Mouse (Mus musculus): ENCODE data around the gene Tmem30c. TPM values are rescaled to one million over a fixed set of nuclear protein-coding genes. Genes with fewer than 3 reads are reported as not detected.

Tmem30c gene
- polyA plus RNA-seq, 1 experiment from 2014 or later = 0.14 TPM

DNA sequence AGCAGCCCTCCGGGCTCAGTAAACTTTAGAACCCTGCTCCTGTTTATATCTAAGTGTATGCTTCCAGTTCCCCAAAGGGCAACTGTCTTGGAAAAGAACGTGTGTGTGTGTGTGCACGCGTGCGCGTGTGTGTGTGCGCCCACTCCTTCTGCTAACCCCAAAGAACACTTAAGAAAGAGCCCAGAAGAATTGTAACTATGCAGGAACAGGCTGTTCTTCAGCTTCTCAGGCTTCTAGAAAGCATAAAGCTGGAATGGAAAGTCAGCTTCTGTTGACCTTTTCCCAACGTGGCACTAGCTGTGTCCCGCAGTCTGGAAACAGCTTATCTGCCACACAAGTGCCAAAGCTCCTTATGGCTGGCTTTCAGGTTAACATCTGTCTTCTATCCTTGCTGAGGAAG lies 22.4 kb upstream of the Tmem30c start:
- WGBS = 95% methylated on average over 9 of the region's 9 CpGs

DNA sequence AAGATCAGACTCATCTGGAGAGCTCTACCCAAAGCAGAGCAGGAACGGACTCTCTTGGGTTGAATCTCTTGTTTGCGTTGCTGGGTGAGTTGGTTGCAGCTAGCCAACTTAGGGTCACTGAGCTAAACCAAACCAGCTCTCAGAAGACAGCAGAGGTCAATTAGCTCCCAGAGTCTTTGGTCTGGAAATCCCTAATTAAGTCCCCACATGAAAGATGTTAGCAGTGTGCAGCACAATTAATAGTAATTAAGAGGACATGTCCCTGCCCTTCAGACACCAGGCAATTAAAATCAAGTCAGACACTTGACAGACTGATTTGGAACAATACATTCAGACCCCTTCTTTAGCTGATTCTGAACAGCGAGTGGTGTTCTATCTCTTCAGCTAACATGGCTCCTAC lies 21.6 kb upstream of the Tmem30c start:
- H3K9me3 ChIP-seq = no peaks in the 10 kb centered on the region
- H3K36me3 ChIP-seq = no peaks in the 10 kb centered on the region
- no peaks in the 10 kb centered on the region for H3K27me3 ChIP-seq (replicated peaks)
- no peak overlapping the region for H3K4me2 ChIP-seq (replicated peaks)
- no peak overlapping the region for H3K4me3 ChIP-seq
- H3K9ac ChIP-seq = no peak overlapping the region
- 87% methylated on average over 3 of the region's 3 CpGs for WGBS
- no peaks in the 10 kb centered on the region for H3K4me1 ChIP-seq
- no peak for ATAC-seq (ENCODE audit: low FRiP score, low read depth)
- H3K27ac ChIP-seq = no peak overlapping the region

More for the DNA sequence above, 22.4 kb upstream of the Tmem30c start:
- Histone ChIP-seq H3K27me3 (replicated peaks) (no peaks in the 10 kb centered on the region), H3K36me3 (no peaks in the 10 kb centered on the region), H3K9me3 (no peaks in the 10 kb centered on the region), H3K9ac (no peak overlapping the region), H3K27ac (no peak overlapping the region), H3K4me2 (replicated peaks) (no peak overlapping the region), H3K4me3 (no peak overlapping the region), H3K4me1 (no peaks in the 10 kb centered on the region)
- ATAC-seq (ENCODE audit: low FRiP score, low read depth) = no peak

DNA sequence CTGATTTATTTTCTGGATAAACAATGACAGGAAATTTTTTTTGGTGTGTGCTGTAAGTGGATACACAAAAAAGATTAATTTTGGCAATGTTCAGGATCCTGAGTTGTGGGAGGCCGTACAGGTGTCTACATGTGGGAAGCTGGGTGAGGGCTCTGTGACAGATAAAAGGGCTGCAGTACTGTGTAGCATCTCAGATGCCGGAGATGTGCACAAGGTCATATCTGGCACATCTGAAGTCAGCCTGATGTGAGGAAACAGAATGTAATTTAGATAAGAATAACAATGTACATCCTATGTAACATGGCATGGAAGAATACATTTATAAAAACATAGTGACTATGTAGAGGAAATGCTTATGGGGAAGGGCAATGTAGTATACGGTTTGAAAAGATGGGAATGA lies 20.8 kb upstream of the Tmem30c start:
- Histone ChIP-seq H3K27ac (no peak overlapping the region), H3K4me3 (no peak overlapping the region), H3K4me2 (replicated peaks) (no peak overlapping the region), H3K4me1 (no peaks in the 10 kb centered on the region), H3K36me3 (no peaks in the 10 kb centered on the region), H3K9me3 (no peaks in the 10 kb centered on the region), H3K27me3 (replicated peaks) (no peaks in the 10 kb centered on the region), H3K9ac (no peak overlapping the region)
- 90% methylated on average over 3 of the region's 3 CpGs for WGBS
- ATAC-seq (ENCODE audit: low FRiP score, low read depth) = no peak

DNA sequence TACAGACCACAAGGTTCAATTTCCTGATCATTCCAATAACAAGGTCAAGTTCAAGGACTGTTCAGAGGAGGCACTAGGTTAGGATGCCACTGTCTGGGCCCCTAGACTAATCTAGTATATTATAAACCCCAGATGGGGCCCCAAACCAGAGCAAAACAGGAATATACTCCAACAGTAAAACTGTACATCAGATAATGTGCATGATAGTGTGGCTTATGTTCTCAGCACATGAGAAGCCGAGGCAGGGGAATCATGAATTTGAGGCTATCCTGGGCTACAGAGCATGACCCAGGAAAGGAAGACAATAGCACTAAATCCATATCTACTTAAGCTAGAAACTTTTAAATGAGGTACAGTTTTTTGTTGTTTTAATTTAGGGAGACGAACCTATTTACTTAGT lies 19.5 kb upstream of the Tmem30c start:
- no peaks in the 10 kb centered on the region for H3K4me1 ChIP-seq
- H3K27me3 ChIP-seq (replicated peaks) = no peaks in the 10 kb centered on the region
- no peak overlapping the region for H3K4me3 ChIP-seq
- no peak overlapping the region for H3K27ac ChIP-seq
- 84% methylated on average over 2 of the region's 2 CpGs for WGBS
- no peaks in the 10 kb centered on the region for H3K9me3 ChIP-seq
- H3K36me3 ChIP-seq = no peaks in the 10 kb centered on the region
- no peak overlapping the region for H3K4me2 ChIP-seq (replicated peaks)
- ATAC-seq (ENCODE audit: low FRiP score, low read depth) = no peak
- no peak overlapping the region for H3K9ac ChIP-seq

GRCm38 (mm10) chr16:57305463-57305862 lies 12.8 kb upstream of the Tmem30c start:
- H3K9ac ChIP-seq = no peak overlapping the region
- H3K27me3 ChIP-seq (replicated peaks) = no peaks in the 10 kb centered on the region
- H3K4me2 ChIP-seq (replicated peaks) = no peak overlapping the region
- H3K27ac ChIP-seq = no peak overlapping the region
- H3K4me3 ChIP-seq = no peak overlapping the region
- ATAC-seq (ENCODE audit: low FRiP score, low read depth) = no peak
- H3K9me3 ChIP-seq = no peaks in the 10 kb centered on the region
- H3K4me1 ChIP-seq = 0 out of 2 replicates have a peak, but pooled peaks cover 2% of the 10 kb centered on the region
- WGBS = 84% methylated on average over 6 of the region's 6 CpGs
- no peaks in the 10 kb centered on the region for H3K36me3 ChIP-seq

DNA sequence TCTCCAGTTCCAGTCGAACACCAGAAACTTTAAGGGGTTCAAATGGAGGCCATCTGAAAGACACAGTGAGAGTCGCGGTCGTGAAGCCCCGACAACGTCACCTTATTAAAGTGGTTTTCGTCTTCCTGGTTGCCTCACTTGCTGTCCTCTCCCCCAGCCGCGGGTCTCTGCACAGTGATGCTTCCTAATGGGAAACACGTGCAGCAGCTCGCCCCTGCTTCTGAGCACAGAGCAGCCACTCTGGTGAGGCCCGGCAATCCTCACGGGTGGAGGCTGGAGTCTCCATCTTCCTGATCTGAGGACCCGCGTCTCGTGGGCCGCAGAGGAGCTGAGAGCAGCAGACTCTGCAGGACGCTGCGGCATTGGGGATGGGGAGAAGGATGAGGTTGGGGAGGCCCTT lies 11.1 kb upstream of the Tmem30c start:
- Histone ChIP-seq H3K9ac (no peak overlapping the region), H3K36me3 (no peaks in the 10 kb centered on the region), H3K4me3 (no peak overlapping the region), H3K27ac (no peak overlapping the region), H3K4me2 (replicated peaks) (no peak overlapping the region; the same call in 1 of the 2 replicates), H3K9me3 (no peaks in the 10 kb centered on the region), H3K4me1 (0 out of 2 replicates have a peak, but pooled peaks cover 2% of the 10 kb centered on the region), H3K27me3 (replicated peaks) (no peaks in the 10 kb centered on the region)
- no peak for ATAC-seq (ENCODE audit: low FRiP score, low read depth)
- WGBS = 69% methylated on average over 19 of the region's 19 CpGs

- Histone ChIP-seq H3K27ac (no peak overlapping the region), H3K9ac (no peak overlapping the region), H3K4me1 (0 out of 2 replicates have a peak, but pooled peaks cover 2% of the 10 kb centered on the region), H3K27me3 (replicated peaks) (no peaks in the 10 kb centered on the region), H3K9me3 (no peaks in the 10 kb centered on the region), H3K4me2 (replicated peaks) (no peak overlapping the region), H3K36me3 (no peaks in the 10 kb centered on the region), H3K4me3 (no peak overlapping the region)
- WGBS = 80% methylated on average over 25 of the region's 25 CpGs
- ATAC-seq (ENCODE audit: low FRiP score, low read depth) = no peak
These were observed 10.4 kb upstream of the Tmem30c start for GRCm38 (mm10) chr16:57302792-57303698.

DNA sequence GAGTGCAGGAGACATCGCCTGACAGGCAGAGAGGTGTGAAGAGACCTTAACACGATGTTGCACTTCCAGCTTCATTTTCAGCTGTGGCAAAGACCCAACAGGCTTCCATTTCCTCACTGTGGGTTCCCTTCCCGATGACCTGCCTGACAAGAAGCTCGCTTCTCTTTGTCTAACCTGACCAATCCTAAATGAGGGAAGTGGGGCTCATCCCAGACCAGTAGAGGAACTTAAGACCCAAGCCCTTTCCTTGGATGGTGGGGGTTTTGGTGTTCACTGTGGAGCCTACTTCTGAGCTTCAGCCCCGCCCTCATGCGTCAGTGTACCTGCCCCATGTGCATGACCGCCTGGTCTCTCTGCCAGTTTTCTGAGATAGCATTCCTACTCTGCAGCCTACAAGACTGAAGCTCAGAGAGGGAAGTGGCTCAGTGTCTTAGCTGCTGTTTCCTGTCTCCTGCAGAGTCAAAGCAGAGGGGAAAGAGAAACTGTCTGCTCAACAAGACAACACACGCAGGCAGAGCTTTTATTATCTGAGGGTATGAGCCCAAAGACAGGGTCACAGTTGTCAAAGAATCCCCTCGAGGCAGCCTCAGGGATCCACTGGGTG lies 8.9 kb upstream of the Tmem30c start:
- no peak for ATAC-seq (ENCODE audit: low FRiP score, low read depth)
- Histone ChIP-seq H3K4me1 (0 out of 2 replicates have a peak, but pooled peaks cover 2% of the 10 kb centered on the region), H3K9ac (no peak overlapping the region), H3K4me2 (replicated peaks) (no peak overlapping the region), H3K27ac (no peak overlapping the region), H3K4me3 (no peak overlapping the region), H3K9me3 (no peaks in the 10 kb centered on the region), H3K27me3 (replicated peaks) (no peaks in the 10 kb centered on the region), H3K36me3 (no peaks in the 10 kb centered on the region)
- WGBS = 79% methylated on average over 9 of the region's 9 CpGs

GRCm38 (mm10) chr16:57295216-57295934 lies 2.7 kb upstream of the Tmem30c start:
- no peak overlapping the region for H3K4me2 ChIP-seq (replicated peaks)
- no peak for ATAC-seq (ENCODE audit: low FRiP score, low read depth)
- no peak overlapping the region for H3K4me3 ChIP-seq
- WGBS = 89% methylated on average over 10 of the region's 10 CpGs
- H3K36me3 ChIP-seq = no peaks in the 10 kb centered on the region
- no peaks in the 10 kb centered on the region for H3K4me1 ChIP-seq
- H3K27me3 ChIP-seq (replicated peaks) = no peaks in the 10 kb centered on the region
- H3K9me3 ChIP-seq = no peaks in the 10 kb centered on the region
- H3K9ac ChIP-seq = no peak overlapping the region
- no peak overlapping the region for H3K27ac ChIP-seq

DNA sequence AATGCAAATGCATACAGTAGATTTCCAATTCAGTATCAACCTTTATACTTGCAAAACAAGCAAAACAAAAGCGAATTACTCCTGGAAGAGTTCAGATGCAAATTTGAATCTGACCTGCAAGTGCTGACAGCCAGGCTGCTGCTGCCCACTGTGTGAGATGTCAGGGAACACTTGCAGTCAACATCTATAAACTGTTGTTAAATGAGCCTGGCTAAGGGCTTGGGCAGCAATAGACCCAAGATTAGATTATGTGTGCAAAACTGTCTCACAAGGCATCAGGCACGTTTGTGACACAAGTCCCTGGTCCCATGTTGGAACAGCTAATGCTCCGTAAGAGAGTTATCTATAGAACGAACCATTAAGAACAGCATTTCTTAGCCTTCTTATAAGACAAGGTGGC lies 369 bp downstream of the Tmem30c start:
- Histone ChIP-seq H3K4me3 (no peak overlapping the region), H3K4me2 (replicated peaks) (no peak overlapping the region), H3K36me3 (no peaks in the 10 kb centered on the region), H3K4me1 (no peaks in the 10 kb centered on the region), H3K27me3 (replicated peaks) (no peaks in the 10 kb centered on the region), H3K9me3 (no peaks in the 10 kb centered on the region), H3K9ac (no peak overlapping the region), H3K27ac (no peak overlapping the region)
- WGBS = 67% methylated on average over 4 of the region's 4 CpGs
- no peak for ATAC-seq (ENCODE audit: low FRiP score, low read depth)

- Histone ChIP-seq H3K9ac (no peak overlapping the region), H3K4me2 (replicated peaks) (no peak overlapping the region), H3K9me3 (no peaks in the 10 kb centered on the region), H3K4me1 (no peaks in the 10 kb centered on the region), H3K27ac (no peak overlapping the region), H3K36me3 (no peaks in the 10 kb centered on the region), H3K27me3 (replicated peaks) (no peaks in the 10 kb centered on the region), H3K4me3 (no peak overlapping the region)
- ATAC-seq (ENCODE audit: low FRiP score, low read depth) = no peak
- WGBS = 94% methylated on average over 5 of the region's 5 CpGs
These were observed 969 bp downstream of the Tmem30c start for GRCm38 (mm10) chr16:57291696-57292095.

GRCm38 (mm10) chr16:57281417-57281816 lies 11.2 kb downstream of the Tmem30c start:
- Histone ChIP-seq H3K9ac (no peak overlapping the region), H3K36me3 (no peaks in the 10 kb centered on the region), H3K4me2 (replicated peaks) (no peak overlapping the region), H3K4me1 (no peaks in the 10 kb centered on the region), H3K27me3 (replicated peaks) (no peaks in the 10 kb centered on the region), H3K27ac (no peak overlapping the region), H3K9me3 (no peaks in the 10 kb centered on the region), H3K4me3 (no peak overlapping the region)
- ATAC-seq (ENCODE audit: low FRiP score, low read depth) = no peak
- 77% methylated on average over 8 of the region's 8 CpGs for WGBS

All from neural tube, embryonic 12.5 days (tissue).